Mouse (Mus musculus) stomach, postnatal 0 days (tissue): Measurements from ENCODE around the gene Nol9. TPM values are rescaled to one million over a fixed set of nuclear protein-coding genes. Genes with fewer than 3 reads are reported as not detected.
A peak's percentile ranks its signal among the peaks of the same experiment; 100 is the strongest.

ENCODE experiments used
- ATAC-seq: fragments of 200-750 bp; cut with Nextera tagmentation; 2 replicates; pipeline ENCODE4 v1.8.0; 2017; ENCODE audit not compliant: low FRiP score, low TSS enrichment
- DNase-seq: peaks from one replicate; pipeline ENCODE4 v3.0.0-alpha.2; 2016; ENCODE audit warnings: low spot score
- H3K27ac ChIP-seq: fragments of 300-500 bp; sonication (generic); replicated peaks from 2 replicates; pipeline ENCODE4 v1.5.1; 2014; ENCODE audit warnings: mild to moderate bottlenecking, control low read depth
- H3K27me3 ChIP-seq: fragments of 300-500 bp; sonication (generic); 2 replicates; pipeline ENCODE4 v1.6.1; 2014; ENCODE audit warnings: low read length; ENCODE audit not compliant: control insufficient read depth, insufficient read depth
- H3K36me3 ChIP-seq: fragments of 300-500 bp; sonication (generic); 2 replicates; pipeline ENCODE4 v1.6.1; 2014; ENCODE audit warnings: low read length, mixed read lengths; ENCODE audit not compliant: control insufficient read depth, insufficient read depth
- H3K4me1 ChIP-seq: fragments of 300-500 bp; sonication (generic); replicated peaks from 2 replicates; pipeline ENCODE4 v1.6.1; 2014; ENCODE audit warnings: antibody characterized with exemption; ENCODE audit not compliant: control insufficient read depth, insufficient read depth
- H3K4me2 ChIP-seq: fragments of 300-500 bp; sonication (generic); replicated peaks from 2 replicates; pipeline ENCODE4 v1.6.1; 2014; ENCODE audit warnings: low read depth, mild to moderate bottlenecking, control low read depth, moderate library complexity
- H3K4me3 ChIP-seq: fragments of 300-500 bp; sonication (generic); 2 replicates; pipeline ENCODE4 v1.5.1; 2014; ENCODE audit warnings: low read depth, low read length, control low read depth
- H3K9ac ChIP-seq: fragments of 300-500 bp; sonication (generic); 2 replicates; pipeline ENCODE4 v1.6.1; 2014; ENCODE audit warnings: mild to moderate bottlenecking, low read length, control low read depth, mixed read lengths
- H3K9me3 ChIP-seq: fragments of 300-500 bp; sonication (generic); 2 replicates; pipeline ENCODE4 v1.6.1; 2016; ENCODE audit warnings: low read length; ENCODE audit not compliant: control insufficient read depth
- CTCF ChIP-seq: IDR thresholded peaks from 2 replicates; pipeline ENCODE4 v1.5.1; 2016; ENCODE audit warnings: antibody characterized with exemption, low read depth, mild to moderate bottlenecking, moderate library complexity
- EP300 ChIP-seq: optimal IDR thresholded peaks from 2 replicates; pipeline ENCODE3; 2016; ENCODE audit warnings: antibody characterized with exemption
- WGBS: fragments of 180-500 bp; shearing (Covaris S2); extraction: QIAGEN DNeasy Blood & Tissue Kit; methylation state at CpG from one replicate; pipeline ENCODE4 v1.1.7; 2014; 5-methylcytosine and 5-hydroxymethylcytosine counted together
- polyA plus RNA-seq: library from polyadenylated mRNA; unstranded; fragments of >200 nt; fragmentation: Nextera tagmentation; extraction: Ambion mirVana; gene quantifications from 2 replicates; pipeline ENCODE4 v1.2.1, GENCODE M21; 2015

Gene Nol9
- polyA plus RNA-seq = 11.2 and 12.0 TPM in 2 replicates

DNA sequence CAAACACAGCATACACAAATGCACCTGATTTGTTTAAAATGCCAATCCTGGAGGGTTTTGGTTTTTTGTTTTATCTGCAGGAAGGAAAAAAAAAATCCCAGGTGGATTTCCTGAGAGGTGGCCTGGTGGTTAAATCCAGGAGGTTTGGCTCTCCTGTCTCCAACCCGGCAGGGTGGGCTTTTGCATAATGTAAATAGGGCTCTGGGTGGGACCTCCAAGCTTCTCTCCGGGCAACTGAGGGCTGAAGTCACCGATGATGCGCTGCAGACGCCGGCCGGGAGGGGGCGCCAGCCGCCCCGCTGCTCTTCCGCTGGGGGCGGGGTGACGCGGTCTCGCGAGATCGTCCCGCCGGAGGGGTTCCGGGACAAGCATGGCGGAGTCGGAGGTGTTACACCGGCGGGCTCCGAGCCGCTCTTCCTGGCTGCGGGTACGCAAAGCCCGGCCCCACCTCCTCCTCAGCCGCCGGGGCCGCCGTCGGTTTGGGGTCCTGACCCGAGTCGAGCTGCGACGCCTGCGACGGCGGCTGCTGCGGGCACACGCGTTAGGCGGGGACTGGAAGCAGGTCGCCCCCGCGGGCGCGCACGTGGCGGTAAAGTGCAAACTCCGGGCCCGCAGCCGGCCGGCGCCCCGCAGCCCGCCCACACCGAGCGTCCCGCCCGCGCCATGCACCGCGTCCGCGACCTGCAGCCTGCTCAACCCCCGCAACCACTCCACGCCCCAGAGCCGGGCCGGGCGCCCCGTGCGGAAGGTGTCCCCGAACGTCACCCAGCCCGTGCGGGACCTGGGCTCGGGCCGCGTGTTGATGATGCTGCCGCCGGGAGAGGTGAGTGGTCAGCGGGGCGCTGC is at the start of gene Nol9:
Gene Nol9, plus strand, starts transcription at position 337 of the 846 bp plus-strand sequence.
- WGBS = under 1% methylated on average over 84 of the region's 86 CpGs
- ATAC-seq (peak; percentile 91), DNase-seq (peak; percentile 94)
- no peaks in the 10 kb centered on the region for H3K9me3 ChIP-seq
- TF ChIP-seq EP300 (peak; percentile 99), CTCF (peak; percentile 99)
- peak within 1 kb of the TSS; percentile 87 for H3K9ac ChIP-seq
- no peaks in the 10 kb centered on the region for H3K4me1 ChIP-seq
- peaks cover 14% of the 10 kb centered on the region for H3K36me3 ChIP-seq
- peak within 1 kb of the TSS; percentile 98 for H3K4me2 ChIP-seq
- no peaks in the 10 kb centered on the region for H3K27me3 ChIP-seq
- H3K27ac ChIP-seq = peak within 1 kb of the TSS; percentile 67; the same call in 1 of the 2 replicates
- peak within 1 kb of the TSS; percentile 95 for H3K4me3 ChIP-seq

DNA sequence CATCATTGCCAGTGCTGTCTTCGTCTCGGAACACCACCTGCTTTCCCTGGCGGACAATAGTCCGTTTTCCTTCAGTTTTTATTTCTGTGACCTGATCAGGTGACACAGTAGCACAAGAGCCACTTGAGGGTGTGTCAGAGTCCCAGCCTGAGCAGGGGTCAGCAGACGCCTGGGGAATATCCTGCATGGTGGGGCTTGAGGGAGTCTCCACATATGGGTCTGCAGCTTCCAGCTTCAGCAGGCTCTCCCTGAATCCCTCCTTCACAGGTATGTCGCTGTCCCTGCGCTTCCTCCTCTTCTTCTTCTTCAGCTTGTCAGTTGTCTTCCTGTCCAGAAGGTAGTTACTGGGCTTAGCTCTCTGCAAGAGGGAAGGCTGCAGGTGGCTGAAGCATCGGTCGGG is 47.0 kb upstream of the Nol9 start:
- DNase-seq (no peak), ATAC-seq (no peak)
- Histone ChIP-seq H3K9me3 (no peaks in the 10 kb centered on the region), H3K4me3 (no peak overlapping the region), H3K36me3 (peaks cover 11% of the 10 kb centered on the region), H3K27me3 (no peaks in the 10 kb centered on the region), H3K27ac (no peak overlapping the region), H3K4me1 (peaks cover 5% of the 10 kb centered on the region; the same call in 1 of the 2 replicates), H3K9ac (no peak overlapping the region), H3K4me2 (no peak overlapping the region)
- 87% methylated on average over 9 of the region's 9 CpGs for WGBS
- TF ChIP-seq EP300 (no peak), CTCF (no peak)

DNA sequence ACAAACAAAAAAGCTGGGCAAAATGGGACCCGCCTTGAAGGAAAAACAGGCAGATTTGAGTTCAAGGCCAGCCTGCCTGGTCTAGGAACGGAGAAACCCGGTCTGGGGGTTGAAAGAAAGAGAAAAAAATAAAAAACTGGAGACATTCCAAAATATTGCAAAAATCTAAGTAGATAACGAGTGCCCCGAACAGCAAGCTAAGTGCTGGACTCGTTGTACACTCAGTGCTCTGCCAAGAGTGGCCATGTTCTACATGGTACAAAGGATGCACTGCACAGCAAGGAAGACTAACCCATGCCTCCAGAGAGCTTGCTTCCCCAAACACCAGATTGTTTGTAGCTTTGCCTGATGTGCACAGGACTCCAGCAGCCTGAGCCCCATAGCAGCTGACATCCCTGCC is 46.1 kb upstream of the Nol9 start:
- 67% methylated on average over 6 of the region's 6 CpGs for whole genome bisulfite sequencing
- Histone ChIP-seq H3K27me3 (no peaks in the 10 kb centered on the region), H3K27ac (no peak overlapping the region), H3K36me3 (peaks cover 11% of the 10 kb centered on the region), H3K4me1 (0 out of 2 replicates have a peak, but pooled peaks cover 5% of the 10 kb centered on the region), H3K4me3 (no peak overlapping the region), H3K4me2 (no peak overlapping the region), H3K9me3 (no peaks in the 10 kb centered on the region), H3K9ac (no peak overlapping the region)
- no peak for ATAC-seq
- no peak for TF ChIP-seq CTCF
- DNase-seq = no peak

DNA sequence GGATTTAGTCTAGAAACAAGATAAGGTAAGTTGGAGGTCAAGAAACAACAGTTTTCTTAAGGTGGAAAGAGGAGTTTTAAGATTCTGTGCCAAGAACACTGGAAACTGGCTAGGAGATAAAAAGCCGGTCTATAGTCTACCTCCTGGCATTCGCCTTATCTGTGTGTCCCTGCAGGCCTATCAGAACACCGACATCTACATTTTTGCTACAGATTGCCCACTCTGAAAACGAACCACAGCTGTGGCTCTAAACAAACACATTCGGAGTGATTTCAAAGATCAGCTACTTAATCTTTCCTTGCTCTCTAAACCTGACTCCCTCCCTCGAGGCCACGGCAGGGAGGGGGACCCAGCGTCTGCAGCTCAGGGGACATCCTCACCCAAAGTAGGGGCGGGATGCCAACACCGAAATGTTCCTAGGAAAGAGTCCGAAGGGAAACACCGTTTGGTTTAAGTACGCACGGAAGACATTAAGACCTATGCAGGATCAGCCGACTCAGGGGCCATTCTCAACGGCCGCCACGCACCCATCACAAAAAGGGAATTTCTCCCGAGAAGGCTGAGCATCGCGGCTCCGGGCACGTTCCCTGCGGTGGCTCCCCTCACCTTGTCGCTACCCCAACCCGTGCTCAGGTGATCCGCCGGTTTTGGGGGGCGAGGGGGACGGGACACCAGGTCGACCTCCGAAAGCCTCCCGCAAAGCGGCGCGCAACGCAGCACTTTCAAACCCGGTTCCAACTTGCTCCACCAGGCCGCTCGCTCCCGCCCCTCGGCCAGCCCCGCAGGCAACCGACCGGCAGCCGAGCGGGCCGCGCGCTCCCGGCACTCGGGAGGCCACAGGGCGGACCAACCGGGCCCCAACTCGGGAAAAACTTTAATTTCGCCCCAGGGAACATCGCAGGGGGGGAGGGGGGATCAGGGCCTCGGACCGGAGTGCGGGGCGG is 44.6 kb upstream of the Nol9 start:
- TF ChIP-seq EP300 (no peak), CTCF (no peak)
- no peak for ATAC-seq
- H3K9me3 ChIP-seq = no peaks in the 10 kb centered on the region
- peak; percentile 59 for DNase-seq
- H3K27ac ChIP-seq = peak overlapping the region; percentile 83
- peak overlapping the region; percentile 86 for H3K4me2 ChIP-seq
- H3K9ac ChIP-seq = peak overlapping the region; percentile 91
- WGBS = 3% methylated on average over 56 of the region's 61 CpGs
- H3K27me3 ChIP-seq = no peaks in the 10 kb centered on the region
- 0 out of 2 replicates have a peak, but pooled peaks cover 3% of the 10 kb centered on the region for H3K4me1 ChIP-seq
- peaks cover 11% of the 10 kb centered on the region for H3K36me3 ChIP-seq
- H3K4me3 ChIP-seq = peak overlapping the region; percentile 99

DNA sequence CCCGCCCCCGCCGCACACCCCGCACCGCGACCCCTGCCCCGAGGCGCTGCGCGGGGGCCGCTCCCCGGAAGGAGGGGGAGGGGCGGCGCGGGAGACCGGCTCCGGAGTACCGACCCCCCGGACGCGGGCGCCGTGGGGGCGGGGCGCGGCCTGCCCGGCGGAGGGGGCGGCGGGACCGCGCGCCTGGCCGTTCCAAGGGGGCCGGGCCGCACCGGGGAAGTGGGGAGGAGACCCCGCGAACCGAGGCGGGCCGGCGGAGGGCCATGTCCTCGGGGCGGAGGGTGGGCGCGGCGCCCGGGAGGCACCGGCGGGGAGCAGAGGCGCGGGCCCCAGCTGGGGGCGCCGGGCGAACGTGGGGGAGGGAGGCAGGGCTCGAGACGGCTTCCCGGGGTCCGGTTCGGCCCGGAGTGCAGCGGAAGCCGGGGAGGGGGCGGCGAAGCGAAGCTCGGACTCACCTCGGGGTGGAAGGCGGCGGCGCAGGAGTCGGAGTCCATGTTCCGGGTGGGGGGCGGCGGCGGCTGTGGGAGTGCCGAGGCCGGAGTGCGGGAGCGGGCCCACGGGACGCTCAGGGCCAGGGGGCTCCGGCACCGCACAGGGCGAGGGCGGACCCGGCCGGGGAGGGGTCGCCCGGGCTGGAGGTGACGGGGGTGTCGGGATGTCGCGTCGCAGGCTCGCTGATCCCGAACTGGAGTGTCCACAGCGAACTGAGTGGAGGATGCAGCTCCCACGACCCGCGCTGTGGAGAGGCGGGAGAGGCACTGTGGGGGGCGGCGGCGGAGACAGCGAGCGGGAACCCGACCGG is 43.5 kb upstream of the Nol9 start:
- H3K9me3 ChIP-seq = no peaks in the 10 kb centered on the region
- WGBS = 1% methylated on average over 74 of the region's 111 CpGs
- H3K4me1 ChIP-seq = 0 out of 2 replicates have a peak, but pooled peaks cover 3% of the 10 kb centered on the region
- TF ChIP-seq EP300 (no peak), CTCF (no peak)
- H3K4me3 ChIP-seq = peak overlapping the region; percentile 99
- peak overlapping the region; percentile 83 for H3K27ac ChIP-seq
- no peaks in the 10 kb centered on the region for H3K27me3 ChIP-seq
- peak overlapping the region; percentile 86 for H3K4me2 ChIP-seq
- peak overlapping the region; percentile 91 for H3K9ac ChIP-seq
- peak; percentile 56 for DNase-seq
- peak; percentile 42 for ATAC-seq
- H3K36me3 ChIP-seq = peaks cover 11% of the 10 kb centered on the region
